Mouse (Mus musculus): Measurements from ENCODE around the gene Ptp4a2.

DNA sequence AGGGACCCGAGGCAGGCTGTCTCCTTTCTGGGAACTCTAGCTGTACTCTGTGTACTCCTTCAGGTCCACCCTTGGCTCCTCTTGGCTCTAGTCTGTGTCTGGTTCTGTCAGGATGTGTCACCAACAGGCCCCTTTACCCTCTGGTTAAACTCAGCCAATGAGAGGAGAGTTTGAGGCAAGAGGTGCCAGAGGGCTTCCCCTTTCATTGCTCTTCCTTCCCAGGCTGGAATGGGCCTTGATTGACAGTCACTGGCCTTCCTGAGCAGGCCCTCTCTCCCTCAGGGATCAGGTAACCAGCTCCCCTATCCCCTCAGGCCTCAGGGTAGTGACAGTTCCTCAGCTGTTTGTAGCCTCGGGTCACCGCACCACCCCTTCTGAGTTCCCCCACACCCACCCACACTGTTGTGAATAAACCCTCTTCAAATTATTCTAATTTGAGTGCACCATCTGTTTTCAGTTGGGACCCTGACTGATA lies 28.1 kb upstream of the Ptp4a2 start:
- TF ChIP-seq EP300 (IDR thresholded peaks at IDR 0.05; ENCODE audit: low read depth) (no peak), CTCF (IDR thresholded peaks at IDR 0.05; ENCODE audit: low read depth) (no peak)
